Comparison of ENCODE assay signal across 8 mouse cellular contexts in the genomic region with DNA sequence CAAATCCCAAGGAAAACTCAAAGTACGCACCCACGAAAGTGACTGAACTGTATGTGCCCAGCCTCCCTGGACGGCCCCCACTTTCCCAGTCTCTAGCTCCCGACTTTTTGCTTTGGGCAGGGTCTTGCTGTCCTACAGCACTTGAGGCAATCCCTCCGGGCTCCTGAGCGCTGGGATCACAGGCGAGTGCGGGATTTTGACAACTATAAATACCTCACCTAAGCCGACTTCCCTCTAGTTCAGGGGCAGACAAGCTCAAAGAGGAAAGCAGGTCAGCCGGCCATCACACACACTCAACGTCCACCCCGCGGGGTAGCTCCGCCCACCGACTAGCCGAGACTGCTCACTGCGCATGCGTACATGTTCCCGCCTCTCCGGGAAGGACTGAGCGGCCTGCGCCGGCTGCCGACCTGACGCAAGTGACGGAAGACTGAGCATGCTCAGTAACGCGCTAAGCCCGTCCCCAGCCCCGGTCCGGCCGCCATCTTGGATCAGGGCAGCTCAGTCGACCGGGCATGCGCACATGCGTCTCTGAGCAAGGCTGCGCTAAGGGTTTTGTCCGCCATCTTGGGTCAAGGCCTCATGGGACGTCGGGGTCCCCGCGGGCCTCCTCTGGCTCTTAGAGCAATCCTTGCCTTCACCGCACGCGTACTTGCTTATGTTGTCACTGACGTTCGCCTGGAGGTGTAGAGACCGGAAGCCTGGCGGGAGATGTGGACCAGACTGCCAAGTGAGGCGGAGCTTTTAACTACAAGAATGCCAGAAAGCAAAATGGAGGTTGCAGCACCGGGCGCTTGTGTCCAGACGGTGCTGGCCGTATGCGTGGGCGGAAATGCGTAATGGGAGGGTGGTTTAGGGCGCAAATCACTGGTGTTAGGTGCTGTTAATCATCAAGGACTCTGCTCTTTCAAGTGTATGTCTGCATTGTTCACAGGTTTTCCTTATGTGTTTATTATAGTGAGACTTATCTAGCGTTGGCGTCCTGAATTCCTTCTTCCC. TPM values are rescaled to one million over a fixed set of nuclear protein-coding genes. Genes with fewer than 3 reads are reported as not detected.
DNase-seq lines count a peak whose midpoint lies in the region; ATAC-seq lines count a peak whose summit lies in the region.

TSS of gene 0610009B22Rik (minus strand) at position 545 of the 999 bp plus-strand sequence.

- no peaks in the 10 kb centered on the region for H3K9me3 ChIP-seq in heart, embryonic 10.5 days
- no peaks in the 10 kb centered on the region for H3K9me3 ChIP-seq in kidney, embryonic 15.5 days (replicated peaks)

- peak; percentile 98 for DNase-seq in B cell, adult 2 months
- peak; percentile 100 for DNase-seq in brain, adult 2 months (ENCODE audit: low read depth, low spot score)
- DNase-seq in heart, embryonic 10.5 days (ENCODE audit: low spot score), result peak; percentile 100
- DNase-seq in liver, result peak; percentile 100
- peak; percentile 100 for DNase-seq in spleen, postnatal 4 days (ENCODE audit: low spot score in 2 of 2)

- peak within 1 kb of the TSS; percentile 66 for H3K4me2 ChIP-seq in kidney, embryonic 15.5 days

- WGBS in heart, embryonic 10.5 days, result under 1% methylated on average over 60 of the region's 60 CpGs
- under 1% methylated on average over 60 of the region's 60 CpGs for WGBS in kidney, embryonic 15.5 days

- H3K4me1 ChIP-seq in heart, embryonic 10.5 days, result peaks cover 5% of the 10 kb centered on the region; the same call in 1 of the 2 replicates
- peaks cover 7% of the 10 kb centered on the region for H3K4me1 ChIP-seq in kidney, embryonic 15.5 days

- peak; percentile 96 for ATAC-seq in erythroblast, adult 5-6 weeks (replicated peaks; ENCODE audit: low FRiP score, poor library complexity, severe bottlenecking)
- peak; percentile 100 for ATAC-seq in kidney, embryonic 15.5 days (replicated peaks; ENCODE audit: low FRiP score)
- ATAC-seq in monocyte, adult 5-6 weeks (replicated peaks; ENCODE audit: insufficient number of reproducible peaks, low FRiP score, low TSS enrichment, poor library complexity, severe bottlenecking), result peak; percentile 97

- H3K27ac ChIP-seq in heart, embryonic 10.5 days, result peak within 1 kb of the TSS; percentile 97
- H3K27ac ChIP-seq in kidney, embryonic 15.5 days, result peak within 1 kb of the TSS; percentile 98

- no peaks in the 10 kb centered on the region for H3K27me3 ChIP-seq in heart, embryonic 10.5 days (ENCODE audit: insufficient read depth, poor library complexity, severe bottlenecking)
- H3K27me3 ChIP-seq in kidney, embryonic 15.5 days, result no peaks in the 10 kb centered on the region

- peaks cover 17% of the 10 kb centered on the region; the same call in 1 of the 2 replicates for H3K36me3 ChIP-seq in heart, embryonic 10.5 days
- H3K36me3 ChIP-seq in kidney, embryonic 15.5 days, result peaks cover 19% of the 10 kb centered on the region

- H3K4me3 ChIP-seq in heart, embryonic 10.5 days, result peak within 1 kb of the TSS; percentile 81
- H3K4me3 ChIP-seq in kidney, embryonic 15.5 days (replicated peaks), result peak within 1 kb of the TSS; percentile 68

- H3K9ac ChIP-seq in kidney, embryonic 15.5 days, result peak within 1 kb of the TSS; percentile 85

RNA-seq across cellular contexts. Expression of gene 0610009B22Rik, which starts in this region (rescaled TPM):
- total RNA-seq in erythroblast, adult 5-6 weeks (2015; ENCODE audit: low replicate concordance), result 11.9 and 18.1 TPM in 2 replicates
- total RNA-seq in erythroblast, adult 5-6 weeks (2017; ENCODE audit: low replicate concordance), result 5.0 and 8.1 TPM in 2 replicates
- 61.4 and 67.7 TPM in 2 replicates for polyA plus RNA-seq in heart, embryonic 10.5 days (2016; fragmentation: Nextera tagmentation; extraction: Ambion mirVana)
- 107 and 118 TPM in 2 replicates for polyA plus RNA-seq in kidney, embryonic 15.5 days (2015; fragmentation: Nextera tagmentation; extraction: Ambion mirVana)
- 8.8 to 10.1 TPM (median 8.9 TPM) in 3 replicates for total RNA-seq in monocyte, adult 5-6 weeks (2017)

Comparison
In these comparisons a context has a peak if more than half of its experiments do, and no peak if none do; other contexts are left out.
1. Peak in every context shown above with its lines: DNase-seq, ATAC-seq, H3K4me3 ChIP-seq and H3K27ac ChIP-seq.